Mouse (Mus musculus) megakaryocyte, adult 5-6 weeks (primary cell): ENCODE results near the gene 4931414P19Rik. TPM values are rescaled to one million over a fixed set of nuclear protein-coding genes. Genes with fewer than 3 reads are reported as not detected.

ENCODE experiments used
- ATAC-seq: 2 replicates; pipeline ENCODE4 v1.8.0; 2016; ENCODE audit warnings: mild to moderate bottlenecking, inconsistent platforms; ENCODE audit not compliant: poor library complexity, severe bottlenecking
- total RNA-seq, 2 experiments: library from RNA; stranded (forward) in 1 of 2; stranded (reverse) in 1 of 2; fragments of 153-499, 151-499 nt in 1 of 2; fragments of 221-1000, 200-1000 nt in 1 of 2; gene quantifications; 2 replicates each; pipeline versions ENCODE4 v1.2.3 to v1.2.4; 2015 to 2017

Gene 4931414P19Rik
- total RNA-seq (2015) (4.3 and 4.8 TPM in 2 replicates), total RNA-seq (2017) (4.1 and 4.9 TPM in 2 replicates)

- peak; percentile 54 for ATAC-seq
Measured at GRCm38 (mm10) chr14:54605752-54606321, at the start of gene 4931414P19Rik. Gene 4931414P19Rik (minus strand): TSS chr14:54605993.

GRCm38 (mm10) chr14:54653496-54653895, 47.7 kb upstream of the 4931414P19Rik start:
- peak; percentile 90 for ATAC-seq

DNA sequence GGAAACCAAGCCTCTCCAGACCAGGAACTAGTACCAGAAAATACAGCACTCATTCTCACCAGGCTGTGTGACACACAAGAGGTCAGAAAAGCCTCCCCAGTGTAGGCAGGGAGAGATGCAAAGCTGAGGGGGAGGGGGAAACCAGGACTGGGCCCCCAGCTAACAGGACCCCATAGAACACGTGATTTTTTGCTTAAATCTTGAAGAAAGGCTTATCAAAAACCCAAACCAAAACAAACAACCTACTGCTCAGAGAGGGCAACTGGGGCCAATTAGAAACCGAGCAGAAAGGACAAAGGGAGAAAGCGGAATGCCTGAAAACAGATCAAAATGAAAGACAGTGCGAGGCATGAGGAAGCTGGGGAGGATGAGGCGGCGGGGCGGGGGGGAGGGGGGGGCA, 47.0 kb upstream of the 4931414P19Rik start:
- ATAC-seq = no peak

- no peak for ATAC-seq
Measured at GRCm38 (mm10) chr14:54651556-54651955, 45.8 kb upstream of the 4931414P19Rik start.

- peak; percentile 87 for ATAC-seq
Measured at GRCm38 (mm10) chr14:54650621-54651454, 45.0 kb upstream of the 4931414P19Rik start.

DNA sequence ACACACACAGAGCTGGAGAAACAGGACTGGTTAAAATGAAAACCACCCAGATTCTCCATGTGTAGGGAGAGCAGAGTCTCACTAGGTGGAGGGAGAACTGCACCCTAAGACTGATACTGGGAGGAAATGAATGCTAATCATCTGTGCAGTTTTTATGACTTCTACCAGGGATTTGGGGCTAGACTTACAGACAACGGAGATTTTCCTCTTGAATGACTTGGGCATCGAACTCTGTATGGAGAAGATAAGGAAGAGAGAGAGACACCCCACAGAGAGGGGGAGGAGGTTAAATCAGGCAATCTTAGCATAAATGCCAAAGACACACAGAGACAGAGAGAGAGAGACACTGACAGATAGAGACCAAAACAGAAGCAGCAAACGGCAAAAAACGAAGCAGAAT, 42.1 kb upstream of the 4931414P19Rik start:
- no peak for ATAC-seq

DNA sequence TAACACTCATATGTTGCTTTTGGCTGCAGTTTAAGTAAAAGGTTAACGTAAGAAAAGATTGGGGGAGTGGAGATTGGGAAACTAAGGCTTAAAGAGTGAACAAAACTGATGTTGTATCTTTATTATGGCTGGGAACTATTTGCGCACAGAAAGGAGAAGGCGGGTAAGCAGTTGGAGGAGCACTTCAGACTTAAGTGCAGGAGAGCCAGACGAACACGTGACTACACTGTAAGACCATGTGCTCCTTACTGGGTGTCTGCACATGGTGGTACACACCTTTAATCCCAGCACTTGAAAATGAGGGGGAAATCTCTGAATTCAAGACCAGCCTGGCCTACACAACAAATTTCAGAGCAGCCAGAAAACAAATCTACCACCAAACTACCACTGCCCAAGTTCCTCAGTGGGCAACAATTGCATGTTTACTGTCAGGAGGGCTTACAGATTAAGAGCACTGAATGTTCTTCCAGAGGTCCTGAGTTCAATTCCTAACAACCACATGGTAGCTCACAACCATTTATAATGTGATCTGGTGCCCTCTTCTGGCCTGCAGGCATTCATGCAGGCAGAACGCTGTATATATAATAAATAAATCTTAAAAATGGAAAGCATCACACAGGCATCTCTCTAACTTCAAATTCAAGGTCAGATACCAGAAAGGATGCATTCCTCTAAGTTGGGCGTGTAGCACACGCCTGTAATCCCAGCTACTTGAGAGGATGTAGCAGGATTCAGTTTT, 41.3 kb upstream of the 4931414P19Rik start:
- no peak for ATAC-seq

DNA sequence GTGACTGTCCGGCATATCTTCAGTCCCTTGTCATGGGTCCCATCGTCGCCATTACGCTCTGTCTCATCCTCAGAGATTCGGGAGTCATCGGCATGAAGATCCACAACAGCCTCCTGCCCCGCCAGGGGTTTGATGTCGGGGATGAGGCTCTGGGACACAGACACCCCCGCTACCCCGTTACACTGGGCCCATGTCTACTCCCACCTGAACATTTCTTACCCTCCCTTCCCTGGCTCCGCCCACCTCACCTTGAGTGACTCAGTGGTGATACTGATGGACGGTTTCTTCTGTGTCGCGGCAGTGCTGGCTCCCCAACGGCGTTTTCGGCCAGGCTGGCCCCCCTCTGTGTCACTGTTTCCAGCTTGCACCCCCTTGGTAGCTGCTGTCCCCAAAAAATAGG, 40.7 kb upstream of the 4931414P19Rik start:
- no peak for ATAC-seq

DNA sequence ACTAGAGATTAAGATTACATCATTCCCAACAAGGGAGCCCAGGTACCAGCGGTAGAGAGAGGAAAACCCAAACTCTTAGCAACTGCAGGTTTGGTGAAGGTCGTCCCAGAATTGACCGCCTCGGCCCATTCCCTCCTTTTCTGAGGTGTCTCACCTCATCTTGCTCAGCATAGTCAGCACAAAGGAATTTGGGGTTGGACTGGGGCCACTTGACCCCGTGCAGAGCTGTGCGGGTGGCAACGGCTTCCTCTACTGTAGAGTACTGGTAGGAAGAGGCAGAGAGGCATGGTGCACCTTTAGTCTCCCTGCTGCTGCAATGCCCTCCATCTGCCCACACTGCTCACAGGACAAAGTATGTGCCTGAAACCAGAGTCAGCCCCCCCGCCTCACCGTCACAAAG, 38.5 kb upstream of the 4931414P19Rik start:
- no peak for ATAC-seq

DNA sequence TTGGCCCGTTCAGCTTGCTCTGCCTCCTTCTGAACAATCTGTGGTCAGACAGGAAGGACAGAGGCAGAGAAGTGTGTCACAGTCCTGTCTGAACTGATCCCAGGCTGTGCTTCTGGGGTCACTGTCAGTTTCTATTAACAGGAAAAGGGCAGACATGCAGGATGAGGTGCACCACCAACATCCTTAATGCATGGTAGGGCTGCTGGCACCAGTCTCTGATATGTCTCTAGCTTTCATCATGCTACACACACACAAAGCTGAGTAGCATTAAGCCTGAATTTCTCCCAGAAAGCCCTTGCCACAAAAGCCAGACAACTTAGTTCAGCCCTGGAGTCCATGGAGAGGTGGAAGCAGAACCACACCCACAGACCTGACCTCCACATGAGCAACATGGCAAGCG, 37.2 kb upstream of the 4931414P19Rik start:
- no peak for ATAC-seq

DNA sequence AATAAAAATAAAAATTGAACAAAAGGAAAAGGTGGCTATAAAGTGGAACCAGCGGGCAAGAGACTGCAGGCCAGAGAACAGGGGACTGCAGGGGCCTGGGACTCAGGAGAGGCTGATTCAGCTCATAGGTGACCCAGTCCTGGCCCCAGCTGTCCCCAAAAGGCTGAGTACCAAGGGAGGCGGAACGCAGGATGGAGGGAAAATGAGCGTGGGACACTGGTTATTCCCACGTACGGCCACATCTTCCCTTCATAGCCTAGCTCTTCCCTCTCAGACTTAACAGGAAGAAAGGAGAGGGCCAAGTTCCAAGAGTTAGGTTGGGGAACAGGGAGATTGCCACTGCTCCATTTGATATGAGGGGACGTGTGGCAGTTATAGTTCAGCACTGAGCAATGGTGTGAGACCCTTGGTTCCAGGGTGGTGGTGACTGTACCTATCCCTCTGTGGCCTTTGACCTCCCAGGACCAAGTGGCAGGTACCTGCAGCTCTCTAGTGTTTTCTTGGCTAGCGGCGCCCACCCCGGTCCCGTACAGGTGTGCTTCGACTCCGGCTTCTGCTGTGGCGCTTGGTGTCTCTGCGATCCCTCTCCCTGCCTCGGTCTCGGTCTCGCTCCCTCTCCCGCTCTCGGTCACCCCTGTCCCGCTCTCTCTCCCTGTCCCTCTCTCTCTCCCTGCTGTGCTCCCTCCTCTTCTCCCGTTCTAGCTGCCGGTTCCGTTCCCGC, 36.6 kb upstream of the 4931414P19Rik start:
- no peak for ATAC-seq

- ATAC-seq = peak; percentile 81
Measured at GRCm38 (mm10) chr14:54641305-54641969, 35.6 kb upstream of the 4931414P19Rik start, which contains the start of gene Cdh24. Gene Cdh24 (minus strand): TSS chr14:54641364.

GRCm38 (mm10) chr14:54640946-54641304, 35.1 kb upstream of the 4931414P19Rik start, which contains the start of gene Gm17606:
Gene Gm17606 (plus strand): TSS chr14:54640952.
- ATAC-seq = no peak

- no peak for ATAC-seq
Measured at GRCm38 (mm10) chr14:54640121-54640520, 34.3 kb upstream of the 4931414P19Rik start.

- ATAC-seq = no peak
Measured at GRCm38 (mm10) chr14:54638210-54638609, 32.4 kb upstream of the 4931414P19Rik start.

DNA sequence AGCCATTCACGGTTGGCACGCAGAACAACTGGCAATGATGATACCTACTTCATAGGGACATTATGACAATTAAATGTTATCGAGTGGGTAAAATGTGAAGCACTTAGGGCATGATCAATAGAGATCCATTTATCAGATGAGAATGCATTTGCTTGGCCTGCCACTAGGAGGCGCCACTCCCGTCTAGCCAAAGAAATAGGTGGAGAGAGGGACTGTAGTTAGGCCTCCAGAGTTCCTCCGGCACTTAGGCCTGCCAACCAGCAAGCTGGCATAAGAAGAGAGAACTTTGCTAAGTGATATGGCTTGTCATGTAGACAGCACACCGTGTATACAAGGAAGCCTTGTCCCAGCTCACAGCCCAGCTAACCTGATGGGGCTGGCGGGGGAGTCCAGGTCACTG, 31.2 kb upstream of the 4931414P19Rik start:
- ATAC-seq = no peak

GRCm38 (mm10) chr14:54634182-54634581, 28.4 kb upstream of the 4931414P19Rik start:
- no peak for ATAC-seq

DNA sequence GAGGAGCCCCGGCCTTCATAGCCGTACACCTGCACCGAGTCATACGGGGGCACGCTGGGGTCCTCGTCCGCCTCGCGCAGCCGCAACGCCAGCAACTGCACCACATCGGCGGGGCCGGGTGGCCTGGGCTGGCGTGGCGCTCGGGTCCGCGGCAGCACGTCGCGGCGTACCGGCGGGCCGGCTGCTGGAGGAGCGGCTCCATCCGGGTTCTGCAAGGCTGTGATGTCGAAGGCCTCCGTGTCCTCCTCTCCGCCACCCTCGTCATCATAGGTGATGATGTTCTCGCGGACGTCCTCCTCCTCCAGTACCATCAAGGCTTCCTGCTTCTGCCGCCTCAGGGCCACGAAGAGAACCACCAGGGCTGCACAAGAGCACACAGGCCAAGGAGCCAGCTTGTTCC, 26.5 kb upstream of the 4931414P19Rik start:
- ATAC-seq = no peak

GRCm38 (mm10) chr14:54631240-54631599, 25.4 kb upstream of the 4931414P19Rik start:
- no peak for ATAC-seq

DNA sequence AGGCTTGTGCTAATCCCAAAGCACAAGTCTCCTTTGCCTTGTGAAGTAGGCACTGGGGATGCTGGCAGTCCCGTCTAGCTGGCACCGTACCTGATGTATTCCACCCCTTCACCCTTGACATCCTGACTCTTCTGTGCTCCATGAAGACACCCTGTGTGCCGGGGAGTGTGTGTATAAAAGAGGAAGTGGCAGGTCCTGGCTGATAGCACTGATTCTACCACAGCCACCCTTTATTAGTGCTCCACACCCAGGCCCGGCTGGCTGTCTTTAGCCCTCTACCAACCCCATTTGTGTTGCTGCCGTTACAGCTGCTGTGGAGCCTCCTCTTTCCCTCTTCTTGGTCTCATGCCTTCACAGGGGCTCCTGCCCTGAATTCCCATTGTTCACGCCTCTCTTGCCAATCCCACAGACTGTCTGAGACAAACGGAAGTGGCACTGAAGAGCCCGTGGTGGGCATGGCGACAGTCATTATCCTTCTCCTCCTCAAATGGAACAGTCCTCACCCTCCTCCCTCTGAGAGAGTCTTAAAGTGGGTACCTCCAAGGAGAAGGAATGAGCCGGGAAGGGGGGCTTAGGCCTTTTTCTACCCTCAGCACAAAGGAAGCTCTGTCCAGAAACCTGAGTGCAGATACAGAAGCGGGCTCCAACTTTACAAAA, 24.9 kb upstream of the 4931414P19Rik start:
- ATAC-seq = peak; percentile 54
